Mouse (Mus musculus): ENCODE data around the gene Cryba4. TPM values are rescaled to one million over a fixed set of nuclear protein-coding genes. Genes with fewer than 3 reads are reported as not detected.

Gene Cryba4
- total and polyA plus RNA-seq, 3 experiments = 0.39 to 0.77 TPM; not detected in 1

- Histone ChIP-seq H3K27ac (ENCODE audit: control insufficient read depth, low read depth, low read length) (no peak within 1 kb of the TSS; the same call in 1 of the 2 replicates), H3K9ac (ENCODE audit: control insufficient read depth, low read depth, low read length, poor library complexity, severe bottlenecking) (no peak within 1 kb of the TSS), H3K79me2 (ENCODE audit: control insufficient read depth, insufficient read depth, low read length, poor library complexity) (no peaks in the 10 kb centered on the region), H3K4me3 (ENCODE audit: control insufficient read depth in 1 of 2, insufficient read depth in 1 of 2, low read depth in 2 of 2, low read length in 2 of 2) (no peak within 1 kb of the TSS), H3K9me3 (replicated peaks; ENCODE audit: insufficient read depth, low read length) (no peaks in the 10 kb centered on the region), H3K4me1 (ENCODE audit: control insufficient read depth in 1 of 2, insufficient read depth in 2 of 2, low read length in 2 of 2) (peaks cover 8 to 36% of the 10 kb centered on the region in 2 experiments), H3K27me3 (ENCODE audit: control insufficient read depth in 1 of 2, insufficient read depth in 2 of 2, low read length in 2 of 2) (no peaks in the 10 kb centered on the region), H3K36me3 (ENCODE audit: control insufficient read depth in 1 of 2, insufficient read depth in 2 of 2, low read length in 2 of 2) (peaks cover 0 to 12% of the 10 kb centered on the region in 2 experiments; a peak in 2 of 4 replicates)
- no peak for DNase-seq (ENCODE audit: low read depth, low spot score)
- TF ChIP-seq GATA1 (IDR thresholded peaks at IDR 0.05; ENCODE audit: low read depth, low read length) (no peak), NRF1 (IDR thresholded peaks at IDR 0.05; ENCODE audit: insufficient read depth, low read depth, low read length, poor library complexity, severe bottlenecking) (no peak), MEF2A (IDR thresholded peaks at IDR 0.05; ENCODE audit: extremely low read depth, insufficient replicate concordance, low read depth, low read length, poor library complexity, severe bottlenecking) (no peak), ELF1 (IDR thresholded peaks at IDR 0.05; ENCODE audit: low read depth, low read length) (no peak), TBP (IDR thresholded peaks at IDR 0.05; ENCODE audit: low read depth, low read length) (no peak), MYB (IDR thresholded peaks at IDR 0.05; ENCODE audit: low read depth, low read length) (no peak), RCOR1 (IDR thresholded peaks at IDR 0.05; ENCODE audit: low read depth, low read length) (no peak), TAL1 (IDR thresholded peaks at IDR 0.05; ENCODE audit: low read length) (no peak), MAFK (IDR thresholded peaks at IDR 0.05; ENCODE audit: borderline replicate concordance, low read depth, low read length) (no peak), POLR2AphosphoS2 (IDR thresholded peaks at IDR 0.05; ENCODE audit: low read length) (no peak), CTCF (IDR thresholded peaks at IDR 0.05 in 2 of 3, conservative IDR thresholded peaks at IDR 0.05 in 1 of 3; ENCODE audit: control insufficient read depth in 1 of 3, insufficient read depth in 1 of 3, low read depth in 2 of 3, low read length in 3 of 3, poor library complexity in 1 of 3, severe bottlenecking in 1 of 3) (no peak), UBTF (IDR thresholded peaks at IDR 0.05; ENCODE audit: borderline replicate concordance, insufficient read depth, low read depth, low read length) (no peak), MAZ (IDR thresholded peaks at IDR 0.05; ENCODE audit: low read depth, low read length) (no peak)
Measured at GRCm38 (mm10) chr5:112255426-112255825, 3.1 kb upstream of the Cryba4 start, which contains the start of gene Crybb1. Gene Crybb1 (plus strand): TSS chr5:112255815.

- Histone ChIP-seq H3K4me1 (ENCODE audit: control insufficient read depth in 1 of 2, insufficient read depth in 2 of 2, low read length in 2 of 2) (peaks cover 8 to 36% of the 10 kb centered on the region in 2 experiments), H3K27me3 (ENCODE audit: control insufficient read depth in 1 of 2, insufficient read depth in 2 of 2, low read length in 2 of 2) (no peaks in the 10 kb centered on the region)
- peak; percentile 36 for DNase-seq (ENCODE audit: low read depth, low spot score)
Measured at GRCm38 (mm10) chr5:112254282-112254806, 2.0 kb upstream of the Cryba4 start.

More at GRCm38 (mm10) chr5:112254282-112254806, 2.0 kb upstream of the Cryba4 start:
- TF ChIP-seq RAD21 (IDR thresholded peaks at IDR 0.05; ENCODE audit: low read depth, low read length) = no peak
- peak in 1 of 2 experiments; percentile 18; a peak in 1 of 4 replicates for TF ChIP-seq EP300 (IDR thresholded peaks at IDR 0.05; ENCODE audit: low read depth in 1 of 2, low read length in 2 of 2)
- TF ChIP-seq ZC3H11A (IDR thresholded peaks at IDR 0.05; ENCODE audit: low read depth, low read length) = no peak
- no peak for TF ChIP-seq TBP (IDR thresholded peaks at IDR 0.05; ENCODE audit: low read depth, low read length)
- no peak for TF ChIP-seq TCF12 (IDR thresholded peaks at IDR 0.05; ENCODE audit: low read depth, low read length)
- H3K9me3 ChIP-seq (replicated peaks; ENCODE audit: insufficient read depth, low read length) = no peaks in the 10 kb centered on the region
- H3K9ac ChIP-seq (ENCODE audit: control insufficient read depth, low read depth, low read length, poor library complexity, severe bottlenecking) = 0 out of 2 replicates have a peak overlapping the region, but pooled peaks have one; percentile 11
- no peak overlapping the region for H3K4me3 ChIP-seq (ENCODE audit: control insufficient read depth in 1 of 2, insufficient read depth in 1 of 2, low read depth in 2 of 2, low read length in 2 of 2)
- peaks cover 0 to 12% of the 10 kb centered on the region in 2 experiments; a peak in 2 of 4 replicates for H3K36me3 ChIP-seq (ENCODE audit: control insufficient read depth in 1 of 2, insufficient read depth in 2 of 2, low read length in 2 of 2)
- H3K27ac ChIP-seq (ENCODE audit: control insufficient read depth, low read depth, low read length) = peak overlapping the region; percentile 71
- H3K79me2 ChIP-seq (ENCODE audit: control insufficient read depth, insufficient read depth, low read length, poor library complexity) = no peaks in the 10 kb centered on the region
